Mouse (Mus musculus): ENCODE measurements at regions not wholly inside any gene's neighbourhood (a gene's known extent, or its start where the extent isn't known, plus 50 kb on each side); places are given as distances from the start of the nearest gene placed in this dataset.

GRCm38 (mm10) chr8:90725188-90725587, 92.0 kb downstream of the Gm19935 start:
- H3K36me3 ChIP-seq (ENCODE audit: control insufficient read depth, insufficient read depth) = no peaks in the 10 kb centered on the region
- H3K4me2 ChIP-seq (ENCODE audit: low read depth) = no peak overlapping the region
- H3K79me2 ChIP-seq (ENCODE audit: control insufficient read depth, insufficient read depth) = no peaks in the 10 kb centered on the region
- H3ac ChIP-seq (ENCODE audit: control insufficient read depth, insufficient read length) = no peak overlapping the region
- no peaks in the 10 kb centered on the region for H3K27me3 ChIP-seq (ENCODE audit: control insufficient read depth, insufficient read depth, insufficient read length)
- no peak for TF ChIP-seq REST (IDR thresholded peaks at IDR 0.05; ENCODE audit: insufficient read depth, insufficient read length)
- no peak for TF ChIP-seq MAX (IDR thresholded peaks at IDR 0.05; ENCODE audit: low read depth)
- TF ChIP-seq POLR2AphosphoS2 (IDR thresholded peaks at IDR 0.05; ENCODE audit: insufficient read length, low read depth) = no peak
- no peak for TF ChIP-seq CEBPB (IDR thresholded peaks at IDR 0.05; ENCODE audit: insufficient read depth, poor library complexity, severe bottlenecking)
- TF ChIP-seq TCF3 (IDR thresholded peaks at IDR 0.05; ENCODE audit: insufficient read length, low read depth) = no peak
- no peak for TF ChIP-seq POLR2A (IDR thresholded peaks at IDR 0.05; ENCODE audit: insufficient read length, low read depth)
- TF ChIP-seq E2F4 (IDR thresholded peaks at IDR 0.05; ENCODE audit: insufficient read depth) = no peak
- TF ChIP-seq TCF12 (IDR thresholded peaks at IDR 0.05; ENCODE audit: insufficient read depth, poor library complexity, severe bottlenecking) = no peak
- TF ChIP-seq MYOD1 (IDR thresholded peaks at IDR 0.05; ENCODE audit: control insufficient read depth in 1 of 3, insufficient read length in 2 of 3, low read depth in 2 of 3) = no peak
- no peak for TF ChIP-seq USF1 (IDR thresholded peaks at IDR 0.05; ENCODE audit: low read depth)
- TF ChIP-seq SRF (IDR thresholded peaks at IDR 0.05; ENCODE audit: control insufficient read depth, insufficient read length, low read depth) = no peak
- TF ChIP-seq MYOG (IDR thresholded peaks at IDR 0.05; ENCODE audit: control insufficient read depth in 1 of 3, insufficient read depth in 1 of 3, insufficient read length in 2 of 3, low read depth in 2 of 3) = no peak
- H3K4me3 ChIP-seq = no peak overlapping the region

- TF ChIP-seq TCF12 (IDR thresholded peaks at IDR 0.05; ENCODE audit: insufficient read depth, poor library complexity, severe bottlenecking) (no peak), E2F4 (IDR thresholded peaks at IDR 0.05; ENCODE audit: insufficient read depth) (no peak), SRF (IDR thresholded peaks at IDR 0.05; ENCODE audit: control insufficient read depth, insufficient read length, low read depth) (no peak)
Observed at GRCm38 (mm10) chr8:90716436-90716835, 100.8 kb downstream of the Gm19935 start.

DNA sequence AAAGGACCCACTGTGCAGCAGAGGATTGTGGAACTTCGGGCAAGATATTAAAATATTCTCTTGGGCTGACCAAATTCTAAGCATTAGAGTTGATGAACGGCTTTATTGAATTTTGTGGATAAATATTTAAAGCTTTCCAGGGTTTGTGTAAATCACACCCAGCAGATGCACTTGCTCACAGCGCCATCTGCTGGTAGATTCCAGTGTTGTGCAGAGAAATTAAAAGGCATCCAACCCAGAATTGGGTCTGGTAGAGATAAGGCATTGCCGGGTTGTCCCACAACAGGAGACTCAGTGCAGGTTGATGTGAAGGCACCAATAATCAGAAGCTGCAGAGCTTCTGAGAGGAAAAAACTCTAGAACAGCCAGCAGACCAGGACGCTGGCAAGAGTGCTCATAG, 108.7 kb downstream of the Gm19935 start:
- H3K4me3 ChIP-seq = no peak overlapping the region
- H3ac ChIP-seq (ENCODE audit: control insufficient read depth, insufficient read length) = no peak overlapping the region
- H3K79me2 ChIP-seq (ENCODE audit: control insufficient read depth, insufficient read depth) = no peaks in the 10 kb centered on the region
- H3K36me3 ChIP-seq (ENCODE audit: control insufficient read depth, insufficient read depth) = no peaks in the 10 kb centered on the region
- no peaks in the 10 kb centered on the region for H3K27me3 ChIP-seq (ENCODE audit: control insufficient read depth, insufficient read depth, insufficient read length)
- no peak overlapping the region for H3K4me2 ChIP-seq (ENCODE audit: low read depth)
- TF ChIP-seq MAX (IDR thresholded peaks at IDR 0.05; ENCODE audit: low read depth) = no peak
- no peak for TF ChIP-seq MYOG (IDR thresholded peaks at IDR 0.05; ENCODE audit: control insufficient read depth in 1 of 3, insufficient read depth in 1 of 3, insufficient read length in 2 of 3, low read depth in 2 of 3)
- no peak for TF ChIP-seq CEBPB (IDR thresholded peaks at IDR 0.05; ENCODE audit: insufficient read depth, poor library complexity, severe bottlenecking)
- TF ChIP-seq TCF12 (IDR thresholded peaks at IDR 0.05; ENCODE audit: insufficient read depth, poor library complexity, severe bottlenecking) = no peak
- no peak for TF ChIP-seq REST (IDR thresholded peaks at IDR 0.05; ENCODE audit: insufficient read depth, insufficient read length)
- TF ChIP-seq SRF (IDR thresholded peaks at IDR 0.05; ENCODE audit: control insufficient read depth, insufficient read length, low read depth) = no peak
- no peak for TF ChIP-seq MYOD1 (IDR thresholded peaks at IDR 0.05; ENCODE audit: control insufficient read depth in 1 of 3, insufficient read length in 2 of 3, low read depth in 2 of 3)
- TF ChIP-seq POLR2AphosphoS2 (IDR thresholded peaks at IDR 0.05; ENCODE audit: insufficient read length, low read depth) = no peak
- no peak for TF ChIP-seq POLR2A (IDR thresholded peaks at IDR 0.05; ENCODE audit: insufficient read length, low read depth)
- TF ChIP-seq USF1 (IDR thresholded peaks at IDR 0.05; ENCODE audit: low read depth) = no peak
- no peak for TF ChIP-seq TCF3 (IDR thresholded peaks at IDR 0.05; ENCODE audit: insufficient read length, low read depth)
- no peak for TF ChIP-seq E2F4 (IDR thresholded peaks at IDR 0.05; ENCODE audit: insufficient read depth)

More at GRCm38 (mm10) chr8:90716436-90716835, 100.8 kb downstream of the Gm19935 start:
- no peaks in the 10 kb centered on the region for H3K27me3 ChIP-seq (ENCODE audit: control insufficient read depth, insufficient read depth, insufficient read length)
- no peaks in the 10 kb centered on the region for H3K36me3 ChIP-seq (ENCODE audit: control insufficient read depth, insufficient read depth)
- H3ac ChIP-seq (ENCODE audit: control insufficient read depth, insufficient read length) = no peak overlapping the region
- peak overlapping the region; percentile 48 for H3K4me2 ChIP-seq (ENCODE audit: low read depth)
- H3K79me2 ChIP-seq (ENCODE audit: control insufficient read depth, insufficient read depth) = no peaks in the 10 kb centered on the region
- no peak overlapping the region for H3K4me3 ChIP-seq

DNA sequence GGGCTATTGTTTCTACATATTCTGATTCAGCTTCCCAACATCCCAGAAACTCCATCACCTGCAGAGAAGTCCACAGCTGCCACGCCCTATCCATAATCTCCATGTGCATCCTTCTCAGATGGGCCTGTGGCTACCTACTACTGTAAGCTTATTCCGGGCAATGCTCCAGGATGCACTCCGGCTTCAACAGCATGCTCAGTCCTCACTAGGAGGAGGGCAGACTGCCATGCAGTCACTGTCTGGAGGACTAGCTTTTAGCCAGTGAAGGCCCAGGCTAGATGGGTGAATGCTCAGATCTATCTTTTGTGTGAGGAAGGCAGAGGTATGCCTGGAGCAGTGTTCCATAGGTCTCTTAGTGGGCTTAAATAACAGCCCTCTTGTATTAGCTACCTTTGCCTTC, 124.7 kb downstream of the Gm19935 start:
- no peaks in the 10 kb centered on the region for H3K36me3 ChIP-seq (ENCODE audit: control insufficient read depth, insufficient read depth)
- no peak overlapping the region for H3K4me3 ChIP-seq
- TF ChIP-seq POLR2AphosphoS2 (IDR thresholded peaks at IDR 0.05; ENCODE audit: insufficient read length, low read depth) (no peak), MAX (IDR thresholded peaks at IDR 0.05; ENCODE audit: low read depth) (no peak), MYOD1 (IDR thresholded peaks at IDR 0.05; ENCODE audit: control insufficient read depth in 1 of 3, insufficient read length in 2 of 3, low read depth in 2 of 3) (no peak), REST (IDR thresholded peaks at IDR 0.05; ENCODE audit: insufficient read depth, insufficient read length) (no peak), E2F4 (IDR thresholded peaks at IDR 0.05; ENCODE audit: insufficient read depth) (no peak), CEBPB (IDR thresholded peaks at IDR 0.05; ENCODE audit: insufficient read depth, poor library complexity, severe bottlenecking) (no peak), USF1 (IDR thresholded peaks at IDR 0.05; ENCODE audit: low read depth) (no peak), POLR2A (IDR thresholded peaks at IDR 0.05; ENCODE audit: insufficient read length, low read depth) (no peak), TCF12 (IDR thresholded peaks at IDR 0.05; ENCODE audit: insufficient read depth, poor library complexity, severe bottlenecking) (no peak)
- H3ac ChIP-seq (ENCODE audit: control insufficient read depth, insufficient read length) = no peak overlapping the region
- no peaks in the 10 kb centered on the region for H3K27me3 ChIP-seq (ENCODE audit: control insufficient read depth, insufficient read depth, insufficient read length)
- no peak overlapping the region for H3K4me2 ChIP-seq (ENCODE audit: low read depth)
- H3K79me2 ChIP-seq (ENCODE audit: control insufficient read depth, insufficient read depth) = no peaks in the 10 kb centered on the region

DNA sequence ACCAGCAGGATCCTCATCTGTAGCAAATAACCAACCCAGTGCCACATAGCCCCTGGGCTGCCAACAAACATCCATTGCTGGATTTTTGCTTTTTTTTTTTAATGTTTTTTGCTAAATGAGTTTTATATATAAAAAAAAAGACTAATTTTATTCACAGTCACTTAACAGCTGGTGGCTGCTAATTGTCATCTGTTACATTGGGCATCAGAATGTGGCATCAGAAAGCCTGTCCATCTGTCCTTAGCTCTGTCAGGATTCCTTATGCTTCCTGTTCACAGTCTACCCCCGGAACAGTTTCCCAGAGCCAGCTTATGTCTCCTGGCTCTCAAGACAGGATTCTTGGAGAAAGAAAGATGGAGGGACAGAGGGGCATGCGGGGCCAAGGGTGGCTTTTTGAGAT, 132.1 kb downstream of the Gm19935 start:
- no peak overlapping the region for H3K4me2 ChIP-seq (ENCODE audit: low read depth)
- H3K27me3 ChIP-seq (ENCODE audit: control insufficient read depth, insufficient read depth, insufficient read length) = no peaks in the 10 kb centered on the region
- TF ChIP-seq TCF3 (IDR thresholded peaks at IDR 0.05; ENCODE audit: insufficient read length, low read depth) = no peak
- no peak for TF ChIP-seq POLR2A (IDR thresholded peaks at IDR 0.05; ENCODE audit: insufficient read length, low read depth)
- H3ac ChIP-seq (ENCODE audit: control insufficient read depth, insufficient read length) = no peak overlapping the region
- H3K4me3 ChIP-seq = no peak overlapping the region
- no peaks in the 10 kb centered on the region for H3K79me2 ChIP-seq (ENCODE audit: control insufficient read depth, insufficient read depth)
- no peaks in the 10 kb centered on the region for H3K36me3 ChIP-seq (ENCODE audit: control insufficient read depth, insufficient read depth)

Measured in myocyte (in vitro differentiated cells).